Mouse (Mus musculus): ENCODE measurements around the gene Ppp1r1b. TPM values are rescaled to one million over a fixed set of nuclear protein-coding genes. Genes with fewer than 3 reads are reported as not detected.

Gene Ppp1r1b
- polyA plus RNA-seq, 1 experiment from 2014 or later = 1.3 TPM

DNA sequence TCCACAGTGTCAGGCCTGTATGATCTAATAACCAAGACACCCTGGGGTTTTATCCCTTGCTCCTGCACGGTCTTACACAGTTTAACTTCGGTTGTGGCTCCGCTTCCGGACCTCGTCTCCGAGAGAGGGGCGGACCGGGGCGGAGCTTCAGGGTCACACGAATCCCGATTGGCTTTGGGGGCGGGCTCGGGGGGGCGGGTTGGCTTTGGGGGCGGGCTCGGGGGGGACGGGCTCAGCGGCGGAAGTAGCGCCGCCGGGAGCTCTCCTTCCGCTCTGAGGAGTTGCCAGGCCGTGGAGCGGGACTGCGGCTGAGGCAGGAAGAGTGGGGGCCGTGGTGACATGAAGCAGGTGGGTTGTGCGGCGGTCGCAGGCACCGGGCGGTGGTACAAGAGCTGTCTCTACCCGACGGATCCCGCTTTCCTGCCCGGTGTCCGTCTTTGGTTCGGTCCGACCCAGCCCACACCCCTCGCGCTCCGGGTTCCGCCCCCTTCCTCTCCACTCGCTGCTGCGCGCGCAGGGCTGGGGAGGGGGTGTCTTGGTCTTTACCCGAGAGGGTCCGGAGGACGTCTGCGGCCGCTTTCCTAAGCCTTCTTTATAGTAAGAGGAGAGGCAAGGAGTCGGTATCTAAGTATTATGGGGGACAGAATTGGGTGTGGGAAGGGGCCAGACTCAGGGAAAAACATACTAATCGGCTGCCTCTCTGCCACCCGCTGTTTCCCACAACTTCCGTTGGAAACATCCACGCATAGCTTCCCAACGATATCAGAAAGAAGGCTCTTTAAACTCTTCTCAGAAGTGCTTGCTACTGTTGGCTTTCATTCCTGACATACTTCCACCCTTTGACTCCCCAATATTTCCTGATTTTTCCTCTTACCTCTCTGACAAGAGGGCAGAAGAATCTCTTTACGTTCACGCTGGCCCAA lies 10.2 kb downstream of the Ppp1r1b start, which contains the start of gene Stard3:
Gene Stard3 (plus strand): TSS at position 208 of the 923 bp plus-strand sequence.
- peaks cover 75% of the 10 kb centered on the region for H3K4me1 ChIP-seq (replicated peaks)

DNA sequence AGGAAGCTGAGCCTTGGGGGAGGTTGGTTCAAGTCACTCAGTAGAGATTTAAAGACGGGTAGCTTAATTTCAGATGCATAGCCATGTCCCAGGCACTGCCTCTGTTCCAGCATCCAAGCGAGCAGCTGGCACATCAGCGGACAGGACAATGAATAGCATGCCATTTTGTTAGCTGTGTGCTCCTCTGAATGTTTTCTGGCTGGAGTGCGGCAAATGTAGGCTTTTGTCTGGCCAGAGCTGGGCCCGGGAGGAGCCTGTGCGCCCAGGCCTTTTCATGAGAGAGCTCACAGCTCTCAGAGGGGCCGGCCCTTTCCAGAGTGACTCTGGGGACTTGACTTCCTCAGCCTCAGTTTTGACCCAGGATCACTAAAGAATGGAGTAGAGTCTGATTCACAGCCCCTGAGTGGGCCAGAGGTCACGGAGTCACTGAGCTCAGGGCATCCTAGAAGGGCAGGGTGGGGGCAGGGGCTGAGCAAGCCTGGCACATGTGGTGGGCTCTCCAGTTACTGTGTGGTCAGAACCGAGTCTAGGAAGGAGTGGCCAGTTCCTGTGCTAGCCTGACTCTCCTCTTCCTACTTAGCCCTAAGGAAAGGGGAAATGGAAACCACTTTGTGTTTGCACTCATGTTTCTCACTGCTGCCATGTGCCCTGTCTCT lies 12.8 kb downstream of the Ppp1r1b start:
- H3K36me3 ChIP-seq = peaks cover 7% of the 10 kb centered on the region; the same call in 1 of the 2 replicates
- H3K4me1 ChIP-seq (replicated peaks) = peaks cover 55% of the 10 kb centered on the region
- peaks cover 13% of the 10 kb centered on the region; the same call in 1 of the 2 replicates for H3K27me3 ChIP-seq (ENCODE audit: insufficient read depth, poor library complexity, severe bottlenecking)
- 24% methylated on average over 9 of the region's 9 CpGs for WGBS
- peak; percentile 67 for DNase-seq (ENCODE audit: low spot score)
- peak overlapping the region; percentile 88 for H3K27ac ChIP-seq
- no peaks in the 10 kb centered on the region for H3K9me3 ChIP-seq
- H3K4me3 ChIP-seq = peak overlapping the region; percentile 86

More for the DNA sequence above, 10.2 kb downstream of the Ppp1r1b start, which contains the start of gene Stard3:
- Histone ChIP-seq H3K9me3 (no peaks in the 10 kb centered on the region), H3K4me3 (peak within 1 kb of the TSS; percentile 86), H3K27me3 (ENCODE audit: insufficient read depth, poor library complexity, severe bottlenecking) (peaks cover 38% of the 10 kb centered on the region), H3K36me3 (no peaks in the 10 kb centered on the region), H3K27ac (peak within 1 kb of the TSS; percentile 94)
- peak; percentile 92 for DNase-seq (ENCODE audit: low spot score)
- under 1% methylated on average over 60 of the region's 60 CpGs for WGBS

GRCm38 (mm10) chr11:98363817-98364216 lies 15.6 kb downstream of the Ppp1r1b start:
- peaks cover 13% of the 10 kb centered on the region; the same call in 1 of the 2 replicates for H3K36me3 ChIP-seq
- no peaks in the 10 kb centered on the region for H3K9me3 ChIP-seq
- peaks cover 40% of the 10 kb centered on the region for H3K4me1 ChIP-seq (replicated peaks)
- H3K27ac ChIP-seq = no peak overlapping the region
- H3K4me3 ChIP-seq = no peak overlapping the region
- 87% methylated on average over 5 of the region's 5 CpGs for WGBS
- DNase-seq (ENCODE audit: low spot score) = no peak
- H3K27me3 ChIP-seq (ENCODE audit: insufficient read depth, poor library complexity, severe bottlenecking) = no peaks in the 10 kb centered on the region

DNA sequence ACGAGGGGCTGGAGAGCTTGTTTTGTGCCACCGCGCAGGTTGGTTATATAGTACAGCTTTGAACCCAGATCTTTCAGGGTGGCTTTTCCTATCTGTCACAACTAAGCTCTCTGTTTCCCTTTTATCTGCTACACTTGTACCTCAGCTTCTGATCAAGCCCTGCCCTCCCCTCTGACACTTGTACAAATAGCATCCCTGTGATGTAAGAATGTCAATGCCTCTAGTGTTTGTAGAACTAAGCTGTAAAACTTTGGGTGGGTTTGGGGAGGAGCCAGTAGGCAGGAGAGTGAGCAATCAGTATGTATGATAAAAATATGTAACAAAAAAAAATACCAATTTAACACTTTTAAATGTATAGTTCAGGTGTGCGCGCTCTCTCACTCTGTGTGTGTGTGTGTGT lies 16.2 kb downstream of the Ppp1r1b start:
- no peaks in the 10 kb centered on the region for H3K27me3 ChIP-seq (ENCODE audit: insufficient read depth, poor library complexity, severe bottlenecking)
- H3K9me3 ChIP-seq = no peaks in the 10 kb centered on the region
- H3K27ac ChIP-seq = no peak overlapping the region
- no peak overlapping the region for H3K4me3 ChIP-seq
- DNase-seq (ENCODE audit: low spot score) = no peak
- peaks cover 34% of the 10 kb centered on the region for H3K4me1 ChIP-seq (replicated peaks)
- 96% methylated on average over 5 of the region's 5 CpGs for WGBS
- H3K36me3 ChIP-seq = peaks cover 13% of the 10 kb centered on the region; the same call in 1 of the 2 replicates

DNA sequence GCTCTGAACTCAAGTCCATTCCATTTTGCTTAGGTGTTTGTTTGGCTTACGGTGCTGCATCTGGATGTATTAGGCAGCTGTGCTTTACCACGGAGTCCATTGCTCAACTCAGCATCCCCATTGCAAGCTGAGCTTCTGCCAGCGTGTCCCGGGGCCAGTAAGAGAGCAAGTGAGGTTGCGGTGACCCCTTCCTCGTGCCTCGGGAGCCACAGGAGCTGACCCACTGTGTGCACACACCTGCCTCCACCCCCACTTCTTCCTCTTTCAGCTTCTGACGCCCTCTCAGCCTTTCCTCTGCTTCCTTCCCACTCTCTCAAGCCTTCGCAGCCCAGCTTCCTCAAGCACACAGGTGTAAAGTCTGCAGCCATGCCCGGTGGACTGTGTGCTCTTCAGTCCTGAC lies 18.1 kb downstream of the Ppp1r1b start:
- no peak overlapping the region for H3K27ac ChIP-seq
- WGBS = 80% methylated on average over 10 of the region's 10 CpGs
- peaks cover 13% of the 10 kb centered on the region; the same call in 1 of the 2 replicates for H3K36me3 ChIP-seq
- no peak for DNase-seq (ENCODE audit: low spot score)
- H3K4me1 ChIP-seq (replicated peaks) = peaks cover 32% of the 10 kb centered on the region
- H3K27me3 ChIP-seq (ENCODE audit: insufficient read depth, poor library complexity, severe bottlenecking) = no peaks in the 10 kb centered on the region
- H3K9me3 ChIP-seq = no peaks in the 10 kb centered on the region
- no peak overlapping the region for H3K4me3 ChIP-seq

GRCm38 (mm10) chr11:98367171-98367862 lies 19.1 kb downstream of the Ppp1r1b start:
- Histone ChIP-seq H3K27me3 (ENCODE audit: insufficient read depth, poor library complexity, severe bottlenecking) (no peaks in the 10 kb centered on the region), H3K4me1 (replicated peaks) (peaks cover 32% of the 10 kb centered on the region), H3K4me3 (no peak overlapping the region), H3K9me3 (no peaks in the 10 kb centered on the region), H3K36me3 (peaks cover 13% of the 10 kb centered on the region; the same call in 1 of the 2 replicates), H3K27ac (no peak overlapping the region)
- whole genome bisulfite sequencing = 84% methylated on average over 10 of the region's 10 CpGs
- DNase-seq (ENCODE audit: low spot score) = no peak

- H3K27ac ChIP-seq = no peak overlapping the region
- 90% methylated on average over 7 of the region's 7 CpGs for WGBS
- no peak for DNase-seq (ENCODE audit: low spot score)
- no peak overlapping the region for H3K4me3 ChIP-seq
- no peaks in the 10 kb centered on the region for H3K9me3 ChIP-seq
- H3K4me1 ChIP-seq (replicated peaks) = peaks cover 32% of the 10 kb centered on the region
- no peaks in the 10 kb centered on the region for H3K27me3 ChIP-seq (ENCODE audit: insufficient read depth, poor library complexity, severe bottlenecking)
- peaks cover 13% of the 10 kb centered on the region; the same call in 1 of the 2 replicates for H3K36me3 ChIP-seq
These were observed 19.6 kb downstream of the Ppp1r1b start for GRCm38 (mm10) chr11:98367863-98368186.

GRCm38 (mm10) chr11:98369337-98369736 lies 21.1 kb downstream of the Ppp1r1b start:
- no peak overlapping the region for H3K4me3 ChIP-seq
- no peak overlapping the region for H3K27ac ChIP-seq
- WGBS = 80% methylated on average over 6 of the region's 6 CpGs
- no peak for DNase-seq (ENCODE audit: low spot score)
- no peaks in the 10 kb centered on the region for H3K9me3 ChIP-seq
- peaks cover 35% of the 10 kb centered on the region for H3K4me1 ChIP-seq (replicated peaks)
- H3K36me3 ChIP-seq = peaks cover 16% of the 10 kb centered on the region
- no peaks in the 10 kb centered on the region for H3K27me3 ChIP-seq (ENCODE audit: insufficient read depth, poor library complexity, severe bottlenecking)

- peaks cover 44% of the 10 kb centered on the region for H3K4me1 ChIP-seq (replicated peaks)
- 79% methylated on average over 2 of the region's 2 CpGs for WGBS
- H3K27me3 ChIP-seq (ENCODE audit: insufficient read depth, poor library complexity, severe bottlenecking) = no peaks in the 10 kb centered on the region
- H3K27ac ChIP-seq = peak overlapping the region; percentile 88
- H3K36me3 ChIP-seq = peaks cover 28% of the 10 kb centered on the region
- H3K9me3 ChIP-seq = no peaks in the 10 kb centered on the region
- no peak for DNase-seq (ENCODE audit: low spot score)
- no peak overlapping the region for H3K4me3 ChIP-seq
These were observed 22.4 kb downstream of the Ppp1r1b start for GRCm38 (mm10) chr11:98370588-98370987.

DNA sequence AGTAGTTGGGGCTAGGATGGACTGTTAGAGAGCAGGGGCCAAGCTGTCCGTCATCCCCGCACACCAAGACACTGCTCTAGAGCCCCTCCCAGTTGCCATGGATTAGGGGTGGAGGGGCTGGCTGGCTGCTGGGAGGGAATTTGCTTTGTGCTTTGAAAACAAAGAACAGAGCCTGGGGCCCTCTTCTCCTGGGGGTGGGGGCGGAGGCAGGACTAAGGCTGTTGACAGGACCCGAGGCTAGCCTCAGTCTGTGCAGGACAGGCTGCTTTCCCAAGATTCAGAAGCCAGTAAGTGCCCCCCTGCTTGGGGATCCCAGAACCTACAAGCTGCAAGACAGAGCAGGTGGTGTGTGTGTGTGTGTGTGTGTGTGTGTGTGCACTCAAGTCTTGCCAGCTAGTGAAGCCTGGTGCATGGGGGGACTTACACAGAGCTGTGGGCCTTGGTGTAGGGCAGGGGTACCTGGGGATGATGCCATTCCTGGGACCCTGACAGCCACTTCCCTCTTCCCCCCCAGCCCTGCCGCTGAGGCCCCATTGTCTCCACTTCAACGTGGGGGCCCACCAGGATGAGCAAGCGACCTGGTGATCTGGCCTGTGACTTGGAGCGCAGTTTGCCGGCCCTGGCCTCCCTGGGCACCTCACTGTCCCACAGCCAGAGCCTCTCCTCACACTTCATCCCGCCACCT lies 23.5 kb downstream of the Ppp1r1b start:
- DNase-seq (ENCODE audit: low spot score) = peak; percentile 72
- Histone ChIP-seq H3K27ac (peak overlapping the region; percentile 88), H3K27me3 (ENCODE audit: insufficient read depth, poor library complexity, severe bottlenecking) (no peaks in the 10 kb centered on the region), H3K4me1 (replicated peaks) (peaks cover 44% of the 10 kb centered on the region), H3K36me3 (peaks cover 34% of the 10 kb centered on the region), H3K9me3 (no peaks in the 10 kb centered on the region), H3K4me3 (peak overlapping the region; percentile 38)
- 23% methylated on average over 10 of the region's 10 CpGs for WGBS

DNA sequence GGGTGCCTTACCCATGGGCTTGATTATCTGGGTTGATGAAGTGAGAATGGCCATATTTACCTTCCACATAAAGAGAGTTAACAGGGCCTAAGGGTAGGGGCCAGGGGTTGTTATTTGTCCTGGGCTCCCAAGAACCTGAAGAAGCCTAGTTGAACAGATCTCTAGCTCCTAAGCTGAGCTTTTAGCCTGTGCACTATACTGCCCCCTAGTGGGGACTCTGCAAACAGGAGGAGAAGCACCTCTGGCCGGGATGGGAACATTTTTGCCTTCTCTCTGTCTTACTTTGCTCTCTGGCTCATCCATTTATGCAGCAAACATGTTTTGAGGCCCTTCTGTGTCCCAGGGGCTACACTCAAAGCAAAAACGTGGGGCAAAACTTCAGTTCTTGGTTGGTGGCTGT lies 24.2 kb downstream of the Ppp1r1b start:
- no peaks in the 10 kb centered on the region for H3K27me3 ChIP-seq (ENCODE audit: insufficient read depth, poor library complexity, severe bottlenecking)
- 6% methylated on average over 2 of the region's 2 CpGs for WGBS
- no peaks in the 10 kb centered on the region for H3K9me3 ChIP-seq
- H3K27ac ChIP-seq = peak overlapping the region; percentile 88
- peaks cover 40% of the 10 kb centered on the region for H3K36me3 ChIP-seq
- peaks cover 44% of the 10 kb centered on the region for H3K4me1 ChIP-seq (replicated peaks)
- peak; percentile 74 for DNase-seq (ENCODE audit: low spot score)
- H3K4me3 ChIP-seq = peak overlapping the region; percentile 38

- DNase-seq (ENCODE audit: low spot score) = no peak
- no peaks in the 10 kb centered on the region for H3K9me3 ChIP-seq
- WGBS = 91% methylated on average over 6 of the region's 6 CpGs
- H3K27ac ChIP-seq = no peak overlapping the region
- peaks cover 48% of the 10 kb centered on the region for H3K36me3 ChIP-seq
- no peaks in the 10 kb centered on the region for H3K27me3 ChIP-seq (ENCODE audit: insufficient read depth, poor library complexity, severe bottlenecking)
- no peak overlapping the region for H3K4me3 ChIP-seq
- peaks cover 44% of the 10 kb centered on the region for H3K4me1 ChIP-seq (replicated peaks)
These were observed 25.0 kb downstream of the Ppp1r1b start for GRCm38 (mm10) chr11:98373244-98373643.

Measured in hindbrain, embryonic 10.5 days (tissue).